Mouse (Mus musculus) left cerebral cortex, postnatal 10 days (tissue): ENCODE data around the gene Hk1. TPM values are rescaled to one million over a fixed set of nuclear protein-coding genes. Genes with fewer than 3 reads are reported as not detected.
"Not testable (repeated sequence)": the region's sequence is repeated elsewhere in the genome, so short reads cannot be mapped to it uniquely, and the experiment has no call there.

ENCODE experiments used
- DNase-seq, 2 experiments: peaks; one replicate each; pipeline ENCODE4 v3.0.0; 2021 to 2022; ENCODE audit warnings: low spot score in 2 of 2, mixed read lengths in 1 of 2; ENCODE audit errors: extremely low spot score in 1 of 2
- intact Hi-C: fragments of 180-260 bp; cut with DNase I; formaldehyde crosslinking; loops from one replicate; pipeline ENCODE4 v1.15.1; 2025
- total RNA-seq, 2 experiments: library from RNA; stranded (reverse); gene quantifications; 2 replicates each; pipeline ENCODE4 v1.2.3; 2021

Gene Hk1
- total RNA-seq, 2 experiments from 2014 or later: 309 to 314 TPM

GRCm38 (mm10) chr10:62327572-62328317, 52.0 kb downstream of the Hk1 start:
- intact Hi-C loops: no loop called here
- no peak for DNase-seq

- intact Hi-C loops: no loop called here
- DNase-seq: no peak
Measured at GRCm38 (mm10) chr10:62326818-62327571, 52.7 kb downstream of the Hk1 start.

GRCm38 (mm10) chr10:62326002-62326401, 53.7 kb downstream of the Hk1 start:
- intact Hi-C loops: no loop called here
- no peak for DNase-seq

- DNase-seq, intact Hi-C loops: not testable (repeated sequence)
Measured at GRCm38 (mm10) chr10:62322821-62323220, 56.9 kb downstream of the Hk1 start.

GRCm38 (mm10) chr10:62321457-62321856, 58.3 kb downstream of the Hk1 start:
- intact Hi-C loops: no loop called here
- no peak for DNase-seq

GRCm38 (mm10) chr10:62320402-62320978, 59.2 kb downstream of the Hk1 start:
- intact Hi-C loops: no loop called here
- peak in 1 of 2 experiments; percentile 49 for DNase-seq

- no peak for DNase-seq
- intact Hi-C loops: no loop called here
Measured at GRCm38 (mm10) chr10:62319154-62319553, 60.6 kb downstream of the Hk1 start.

- intact Hi-C loops: no loop called here
- DNase-seq: no peak
Measured at GRCm38 (mm10) chr10:62316467-62316866, 63.2 kb downstream of the Hk1 start.

GRCm38 (mm10) chr10:62313885-62314424, 65.8 kb downstream of the Hk1 start:
- intact Hi-C loops: no loop called here

GRCm38 (mm10) chr10:62313140-62313539, 66.6 kb downstream of the Hk1 start:
- intact Hi-C loops: no loop called here
- DNase-seq: no peak

More at GRCm38 (mm10) chr10:62313885-62314424, 65.8 kb downstream of the Hk1 start:
- peak in 1 of 2 experiments; percentile 45 for DNase-seq

GRCm38 (mm10) chr10:62311464-62311863, 68.2 kb downstream of the Hk1 start:
- intact Hi-C loops: no loop called here
- peak in 1 of 2 experiments; percentile 80 for DNase-seq

- intact Hi-C loops: no loop called here
- no peak for DNase-seq
Measured at GRCm38 (mm10) chr10:62310259-62311039, 69.3 kb downstream of the Hk1 start.

- intact Hi-C loops: no loop called here
- no peak for DNase-seq
Measured at GRCm38 (mm10) chr10:62309593-62309992, 70.1 kb downstream of the Hk1 start.

GRCm38 (mm10) chr10:62308896-62309491, 70.7 kb downstream of the Hk1 start:
- intact Hi-C loops: no loop called here
- DNase-seq: no peak

GRCm38 (mm10) chr10:62306483-62306882, 73.2 kb downstream of the Hk1 start:
- intact Hi-C loops: no loop called here
- DNase-seq: peak in 1 of 2 experiments; percentile 38

GRCm38 (mm10) chr10:62305090-62305489, 74.6 kb downstream of the Hk1 start:
- no peak for DNase-seq
- intact Hi-C loops: no loop called here

GRCm38 (mm10) chr10:62300006-62300827, 79.5 kb downstream of the Hk1 start:
- intact Hi-C loops: no loop called here
- DNase-seq: peak in 1 of 2 experiments; percentile 60
